Mouse (Mus musculus) stomach, postnatal 0 days (tissue): ENCODE results near the gene Ranbp9.

ENCODE experiments used
- CTCF ChIP-seq: IDR thresholded peaks from 2 replicates; pipeline ENCODE4 v1.5.1; 2016; ENCODE audit warnings: antibody characterized with exemption, low read depth, mild to moderate bottlenecking, moderate library complexity
- EP300 ChIP-seq: optimal IDR thresholded peaks from 2 replicates; pipeline ENCODE3; 2016; ENCODE audit warnings: antibody characterized with exemption

DNA sequence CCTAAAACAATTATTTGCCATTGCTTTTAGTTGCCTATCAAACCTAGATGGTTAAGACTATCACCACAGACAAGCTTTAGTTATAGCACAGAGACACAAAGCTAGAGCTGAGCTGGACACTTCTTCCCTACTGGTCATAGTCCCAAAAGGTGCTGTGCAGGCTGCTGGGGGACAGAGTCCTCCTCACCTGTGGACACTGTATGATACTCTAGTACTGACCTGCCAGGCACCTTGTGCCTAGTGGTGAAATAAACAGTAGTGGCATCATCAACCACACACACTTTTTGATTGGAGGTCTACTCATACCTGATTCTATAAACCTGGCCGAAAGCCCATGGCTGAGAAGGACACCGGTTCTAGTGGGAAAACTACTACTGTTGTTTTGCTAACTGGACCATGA lies 16.5 kb downstream of the Ranbp9 start:
- TF ChIP-seq CTCF (no peak), EP300 (no peak)
